Mouse (Mus musculus) cerebellum, postnatal 10 days (tissue): ENCODE results near the gene Lrrc74a.
A peak's percentile ranks its signal among the peaks of the same experiment; 100 is the strongest.

Source experiments
- DNase-seq, 2 experiments: peaks; one replicate each; pipeline ENCODE4 v3.0.0; 2021; ENCODE audit warnings: mixed read lengths in 2 of 2

The Lrrc74a gene

GRCm38 (mm10) chr12:86786149-86787019 lies 52.2 kb downstream of the Lrrc74a start:
- DNase-seq, result peak; percentile 82 to 83

- DNase-seq, result no peak
Observed at GRCm38 (mm10) chr12:86787020-86787553, 52.9 kb downstream of the Lrrc74a start.

- DNase-seq, result peak in 1 of 2 experiments; percentile 13
Observed at GRCm38 (mm10) chr12:86790100-86790848, 56.1 kb downstream of the Lrrc74a start.

- peak; percentile 80 to 82 for DNase-seq
Observed at GRCm38 (mm10) chr12:86790849-86791127, 56.6 kb downstream of the Lrrc74a start.

- DNase-seq, result no peak
Observed at GRCm38 (mm10) chr12:86791987-86792386, 57.8 kb downstream of the Lrrc74a start.

- peak; percentile 70 to 73 for DNase-seq
Observed at GRCm38 (mm10) chr12:86793830-86794229, 59.7 kb downstream of the Lrrc74a start.

GRCm38 (mm10) chr12:86794331-86794730 lies 60.2 kb downstream of the Lrrc74a start:
- no peak for DNase-seq

GRCm38 (mm10) chr12:86795076-86795837 lies 61.1 kb downstream of the Lrrc74a start:
- peak in 1 of 2 experiments; percentile 34 for DNase-seq

GRCm38 (mm10) chr12:86795838-86796232 lies 61.7 kb downstream of the Lrrc74a start:
- DNase-seq, result peak; percentile 92 to 93

- peak; percentile 32 to 45 for DNase-seq
Observed at GRCm38 (mm10) chr12:86796351-86796750, 62.2 kb downstream of the Lrrc74a start.

- DNase-seq, result no peak
Observed at GRCm38 (mm10) chr12:86797771-86798170, 63.6 kb downstream of the Lrrc74a start.

GRCm38 (mm10) chr12:86798773-86799540 lies 64.8 kb downstream of the Lrrc74a start:
- DNase-seq, result peak; percentile 95 to 98

GRCm38 (mm10) chr12:86799786-86800185 lies 65.6 kb downstream of the Lrrc74a start:
- DNase-seq, result no peak

- no peak for DNase-seq
Observed at GRCm38 (mm10) chr12:86800336-86800735, 66.2 kb downstream of the Lrrc74a start.

GRCm38 (mm10) chr12:86800765-86801147 lies 66.6 kb downstream of the Lrrc74a start:
- peak in 1 of 2 experiments; percentile 65 for DNase-seq

- peak; percentile 100 for DNase-seq
Observed at GRCm38 (mm10) chr12:86801148-86802004, 67.2 kb downstream of the Lrrc74a start.

GRCm38 (mm10) chr12:86802005-86802671 lies 68.0 kb downstream of the Lrrc74a start:
- DNase-seq, result peak; percentile 57 to 58

- peak in 1 of 2 experiments; percentile 37 for DNase-seq
Observed at GRCm38 (mm10) chr12:86802899-86803298, 68.7 kb downstream of the Lrrc74a start.

GRCm38 (mm10) chr12:86803651-86804307 lies 69.6 kb downstream of the Lrrc74a start:
- DNase-seq, result peak; percentile 71 to 73

- DNase-seq, result peak; percentile 67 to 69
Observed at GRCm38 (mm10) chr12:86804308-86804700, 70.1 kb downstream of the Lrrc74a start.
